Mouse (Mus musculus) midbrain, embryonic 12.5 days (tissue): ENCODE results near the gene Itsn1. TPM values are rescaled to one million over a fixed set of nuclear protein-coding genes. Genes with fewer than 3 reads are reported as not detected.

ENCODE experiments used
- ATAC-seq: fragments of 200-750 bp; cut with Nextera tagmentation; 2 replicates; pipeline ENCODE4 v1.8.0; 2017; ENCODE audit warnings: low read depth, moderate TSS enrichment, moderate library complexity; ENCODE audit not compliant: low FRiP score
- H3K27ac ChIP-seq: fragments of 300-500 bp; sonication (generic); replicated peaks from 2 replicates; pipeline ENCODE4 v1.5.1; 2016; ENCODE audit warnings: mild to moderate bottlenecking
- H3K27me3 ChIP-seq: fragments of 300-500 bp; sonication (generic); 2 replicates; pipeline ENCODE4 v1.6.1; 2016; ENCODE audit warnings: mild to moderate bottlenecking
- H3K36me3 ChIP-seq: fragments of 300-500 bp; sonication (generic); 2 replicates; pipeline ENCODE4 v1.6.1; 2016
- H3K4me1 ChIP-seq: fragments of 300-500 bp; sonication (generic); 2 replicates; pipeline ENCODE4 v1.6.1; 2016
- H3K4me2 ChIP-seq: fragments of 300-500 bp; sonication (generic); replicated peaks from 2 replicates; pipeline ENCODE4 v1.6.1; 2016; ENCODE audit warnings: mild to moderate bottlenecking, moderate library complexity
- H3K4me3 ChIP-seq: fragments of 300-500 bp; sonication (generic); 2 replicates; pipeline ENCODE4 v1.5.1; 2016; ENCODE audit warnings: mild to moderate bottlenecking
- H3K9ac ChIP-seq: fragments of 300-500 bp; sonication (generic); replicated peaks from 2 replicates; pipeline ENCODE4 v1.6.1; 2016; ENCODE audit warnings: mild to moderate bottlenecking, moderate library complexity
- H3K9me3 ChIP-seq: fragments of 300-500 bp; sonication (generic); 2 replicates; pipeline ENCODE4 v1.6.1; 2016; ENCODE audit warnings: mild to moderate bottlenecking
- WGBS: fragments of 180-500 bp; shearing (Covaris S2); methylation state at CpG from one replicate; pipeline ENCODE4 v1.1.7; 2016; 5-methylcytosine and 5-hydroxymethylcytosine counted together
- polyA plus RNA-seq: library from polyadenylated mRNA; unstranded; fragments of >200 nt; fragmentation: Nextera tagmentation; extraction: Ambion mirVana; gene quantifications from 2 replicates; pipeline ENCODE4 v1.2.1, GENCODE M21; 2016

Itsn1 gene
- polyA plus RNA-seq, 1 experiment from 2014 or later: 75.4 TPM

DNA sequence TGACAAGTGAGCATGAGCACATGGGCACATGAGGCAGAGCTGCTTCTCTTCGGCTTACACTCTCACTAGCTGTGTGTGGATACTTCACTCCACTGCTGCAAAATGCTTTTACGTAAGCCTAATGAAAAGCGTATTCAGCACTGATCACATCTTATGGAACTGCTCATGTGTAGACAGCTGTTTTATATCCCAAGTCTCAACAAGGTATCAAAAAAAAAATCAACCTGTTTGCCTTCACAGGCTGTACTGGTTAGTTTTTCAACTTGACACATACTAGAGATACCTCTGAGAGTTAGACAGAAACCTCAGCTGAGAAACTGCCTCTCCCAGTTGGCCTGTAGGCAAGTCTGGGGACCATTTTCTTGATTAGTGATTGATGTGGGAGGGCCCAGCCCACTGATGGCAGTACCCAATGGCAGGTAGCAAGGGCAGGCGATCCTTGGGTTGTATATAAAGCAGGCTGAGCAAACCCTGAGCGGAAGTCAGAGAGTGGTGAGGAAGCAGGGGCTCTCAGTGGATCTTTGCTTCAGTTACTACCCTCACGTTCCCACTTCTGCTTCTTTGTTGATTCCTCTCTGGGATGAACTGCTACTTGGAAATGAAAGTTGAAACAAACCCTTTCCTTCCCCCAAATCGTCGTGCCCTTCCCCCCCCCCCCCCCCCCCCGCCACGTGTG, 203.9 kb downstream of the Itsn1 start:
- no peak overlapping the region for H3K4me3 ChIP-seq
- H3K36me3 ChIP-seq: peaks cover 20% of the 10 kb centered on the region
- H3K9ac ChIP-seq: no peak overlapping the region
- WGBS: 60% methylated on average over 8 of the region's 10 CpGs
- H3K27me3 ChIP-seq: no peaks in the 10 kb centered on the region; the same call in 1 of the 2 replicates
- H3K9me3 ChIP-seq: no peaks in the 10 kb centered on the region
- peaks cover 13% of the 10 kb centered on the region for H3K4me1 ChIP-seq
- ATAC-seq: no peak
- H3K4me2 ChIP-seq: no peak overlapping the region
- no peak overlapping the region for H3K27ac ChIP-seq

DNA sequence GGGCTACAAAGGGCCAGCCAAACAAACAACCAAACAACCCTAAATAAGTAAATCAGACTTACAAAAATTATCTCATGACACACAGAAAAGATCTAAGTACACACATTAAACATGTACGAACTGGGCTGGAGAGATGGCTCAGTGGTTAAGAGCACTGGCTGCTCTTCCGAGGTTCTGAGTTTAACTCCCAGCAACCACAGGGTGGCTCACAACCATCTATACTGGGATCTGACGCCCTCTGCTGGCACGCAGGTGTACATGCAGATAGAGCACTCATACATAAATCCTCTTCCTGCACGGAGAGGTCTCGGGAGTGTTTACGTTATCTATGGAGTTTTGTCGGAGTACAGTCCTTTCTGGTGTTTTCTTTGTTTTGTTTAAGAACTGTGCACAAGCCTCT, 206.0 kb downstream of the Itsn1 start:
- Histone ChIP-seq H3K4me3 (no peak overlapping the region), H3K36me3 (0 out of 2 replicates have a peak, but pooled peaks cover under 1% of the 10 kb centered on the region), H3K27me3 (no peaks in the 10 kb centered on the region; the same call in 1 of the 2 replicates), H3K27ac (no peak overlapping the region), H3K9me3 (no peaks in the 10 kb centered on the region), H3K4me1 (peaks cover 9% of the 10 kb centered on the region), H3K4me2 (no peak overlapping the region), H3K9ac (no peak overlapping the region)
- WGBS: 37% methylated on average over 8 of the region's 8 CpGs
- no peak for ATAC-seq

- Histone ChIP-seq H3K27me3 (no peaks in the 10 kb centered on the region; the same call in 1 of the 2 replicates), H3K27ac (no peak overlapping the region), H3K4me2 (no peak overlapping the region), H3K4me3 (no peak overlapping the region), H3K36me3 (no peaks in the 10 kb centered on the region), H3K9me3 (no peaks in the 10 kb centered on the region), H3K9ac (no peak overlapping the region), H3K4me1 (peaks cover 2% of the 10 kb centered on the region)
- WGBS: 64% methylated on average over 8 of the region's 8 CpGs
- ATAC-seq: no peak
Observed at GRCm38 (mm10) chr16:91935726-91936125, 206.6 kb downstream of the Itsn1 start.

DNA sequence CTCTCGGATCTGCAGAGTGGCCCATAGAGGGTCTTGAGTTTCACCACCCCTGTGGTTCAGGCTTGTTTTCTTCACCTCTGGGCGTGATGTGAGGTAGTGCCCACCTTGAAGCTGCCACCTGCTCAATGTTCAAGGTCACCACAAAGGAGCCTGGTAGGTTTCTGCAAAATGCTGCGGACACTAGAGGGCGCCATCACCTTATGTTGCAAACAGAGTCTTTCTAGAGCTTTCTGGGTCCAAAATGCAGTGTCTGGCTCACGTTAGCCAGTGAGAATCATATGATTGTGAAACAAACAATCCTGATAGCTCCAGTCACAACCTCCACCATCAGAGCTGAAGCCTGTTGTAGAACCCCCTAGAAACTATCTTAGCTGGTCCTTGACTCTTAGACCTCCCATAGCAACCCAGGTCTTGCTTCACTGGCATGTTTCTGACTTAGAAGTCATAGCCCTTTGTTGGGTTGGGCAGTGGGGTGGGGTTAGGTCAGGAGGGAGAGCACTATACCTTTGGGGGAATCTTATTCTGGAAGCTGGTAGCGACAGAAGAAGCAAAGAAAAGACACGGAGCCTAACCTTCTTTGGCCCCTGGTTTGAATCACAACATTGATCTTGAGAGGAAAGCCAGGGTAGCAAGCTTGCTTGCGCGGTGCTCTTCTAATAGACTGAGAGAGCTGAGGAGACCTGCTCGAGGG, 207.4 kb downstream of the Itsn1 start:
- no peaks in the 10 kb centered on the region for H3K36me3 ChIP-seq
- H3K27ac ChIP-seq: no peak overlapping the region
- no peak overlapping the region for H3K9ac ChIP-seq
- ATAC-seq: no peak
- no peaks in the 10 kb centered on the region; the same call in 1 of the 2 replicates for H3K27me3 ChIP-seq
- H3K9me3 ChIP-seq: no peaks in the 10 kb centered on the region
- H3K4me1 ChIP-seq: no peaks in the 10 kb centered on the region
- 47% methylated on average over 10 of the region's 10 CpGs for WGBS
- H3K4me2 ChIP-seq: no peak overlapping the region
- no peak overlapping the region for H3K4me3 ChIP-seq

DNA sequence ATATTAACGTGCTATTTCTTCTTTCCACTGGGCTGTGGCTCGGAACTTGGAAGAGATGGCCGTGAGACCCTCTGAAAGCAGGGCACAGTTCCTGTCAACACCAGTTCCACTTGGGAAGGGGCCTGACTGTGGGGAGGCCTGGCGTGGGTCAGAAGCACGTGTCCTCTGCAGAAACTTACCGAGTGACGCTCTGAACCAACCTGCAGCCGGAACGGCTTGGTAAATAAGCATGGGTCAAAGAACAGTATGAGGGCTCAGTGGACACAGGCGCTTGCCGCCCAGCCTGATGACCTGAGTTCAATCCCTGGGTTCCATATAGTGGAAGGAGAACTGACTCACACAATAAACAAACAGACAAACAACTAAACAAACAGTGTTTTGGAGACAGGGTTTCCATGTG, 208.2 kb downstream of the Itsn1 start:
- Histone ChIP-seq H3K9me3 (no peaks in the 10 kb centered on the region), H3K36me3 (no peaks in the 10 kb centered on the region), H3K4me1 (no peaks in the 10 kb centered on the region), H3K4me2 (no peak overlapping the region), H3K9ac (no peak overlapping the region), H3K4me3 (no peak overlapping the region), H3K27me3 (no peaks in the 10 kb centered on the region; the same call in 1 of the 2 replicates), H3K27ac (no peak overlapping the region)
- WGBS: 94% methylated on average over 11 of the region's 11 CpGs
- ATAC-seq: no peak

GRCm38 (mm10) chr16:91938141-91938540, 209.1 kb downstream of the Itsn1 start:
- Histone ChIP-seq H3K9ac (no peak overlapping the region), H3K27me3 (no peaks in the 10 kb centered on the region; the same call in 1 of the 2 replicates), H3K4me1 (no peaks in the 10 kb centered on the region), H3K27ac (no peak overlapping the region), H3K36me3 (no peaks in the 10 kb centered on the region), H3K4me3 (no peak overlapping the region), H3K4me2 (no peak overlapping the region), H3K9me3 (no peaks in the 10 kb centered on the region)
- WGBS: 76% methylated on average over 5 of the region's 5 CpGs
- ATAC-seq: no peak

DNA sequence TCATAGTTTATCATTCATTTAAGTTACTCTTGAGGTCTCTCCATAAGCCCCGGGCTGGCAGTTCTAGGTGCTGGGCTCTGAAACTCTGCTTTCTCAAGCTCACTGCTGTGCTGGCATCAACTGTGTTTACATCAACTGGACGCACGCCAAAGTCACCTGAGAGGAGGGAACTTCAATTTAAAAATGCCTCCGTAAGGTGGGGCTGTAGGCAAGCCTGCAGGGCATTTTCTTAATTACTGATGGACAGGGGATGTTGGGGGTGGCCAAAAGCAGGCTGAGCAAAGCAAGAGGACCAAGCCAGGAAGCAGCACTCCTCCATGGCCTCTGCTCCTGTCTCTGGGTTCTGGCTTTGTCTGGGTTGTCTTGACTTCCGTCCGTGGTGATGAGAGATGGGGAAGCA, 211.6 kb downstream of the Itsn1 start:
- Histone ChIP-seq H3K9ac (no peak overlapping the region), H3K27ac (no peak overlapping the region), H3K9me3 (no peaks in the 10 kb centered on the region), H3K36me3 (no peaks in the 10 kb centered on the region), H3K27me3 (no peaks in the 10 kb centered on the region; the same call in 1 of the 2 replicates), H3K4me3 (no peak overlapping the region), H3K4me2 (no peak overlapping the region), H3K4me1 (no peaks in the 10 kb centered on the region)
- 79% methylated on average over 6 of the region's 6 CpGs for WGBS
- ATAC-seq: no peak

DNA sequence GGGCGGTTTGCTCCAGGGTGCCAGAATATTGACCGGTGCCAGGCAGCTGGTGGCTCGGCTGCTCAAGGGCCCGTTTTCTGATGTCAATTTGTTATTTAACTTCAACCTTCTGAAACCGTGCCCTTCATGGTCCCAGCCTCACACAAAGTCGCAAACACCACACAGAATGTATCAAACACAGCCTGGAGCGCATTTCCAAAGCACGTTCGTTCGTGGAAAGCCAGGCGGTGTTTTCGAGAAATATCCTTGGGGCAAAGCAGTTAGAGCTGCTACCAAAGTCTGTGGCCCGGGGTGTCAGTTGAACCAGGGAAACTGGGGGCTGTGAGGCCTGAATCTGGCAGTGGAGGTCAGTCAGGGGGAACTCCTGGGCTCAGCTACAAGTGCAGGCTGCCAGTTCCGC, 213.1 kb downstream of the Itsn1 start:
- Histone ChIP-seq H3K27me3 (no peaks in the 10 kb centered on the region; the same call in 1 of the 2 replicates), H3K36me3 (no peaks in the 10 kb centered on the region), H3K4me1 (peaks cover 4% of the 10 kb centered on the region)

GRCm38 (mm10) chr16:91946261-91946660, 217.2 kb downstream of the Itsn1 start:
- no peaks in the 10 kb centered on the region for H3K9me3 ChIP-seq
- no peak for ATAC-seq
- H3K27ac ChIP-seq: no peak overlapping the region
- no peaks in the 10 kb centered on the region for H3K36me3 ChIP-seq
- no peak overlapping the region for H3K4me2 ChIP-seq
- peaks cover 4% of the 10 kb centered on the region for H3K4me1 ChIP-seq
- H3K4me3 ChIP-seq: no peak overlapping the region
- H3K9ac ChIP-seq: no peak overlapping the region
- H3K27me3 ChIP-seq: no peaks in the 10 kb centered on the region
- 91% methylated on average over 10 of the region's 10 CpGs for WGBS

More for the DNA sequence above, 213.1 kb downstream of the Itsn1 start:
- ATAC-seq: no peak
- H3K4me3 ChIP-seq: no peak overlapping the region
- 93% methylated on average over 14 of the region's 14 CpGs for WGBS
- H3K9me3 ChIP-seq: no peaks in the 10 kb centered on the region
- no peak overlapping the region for H3K4me2 ChIP-seq
- no peak overlapping the region for H3K9ac ChIP-seq
- no peak overlapping the region for H3K27ac ChIP-seq

- H3K36me3 ChIP-seq: no peaks in the 10 kb centered on the region
- peaks cover 4% of the 10 kb centered on the region for H3K4me1 ChIP-seq
- no peak overlapping the region for H3K4me3 ChIP-seq
- no peaks in the 10 kb centered on the region for H3K9me3 ChIP-seq
- WGBS: 73% methylated on average over 11 of the region's 11 CpGs
- H3K9ac ChIP-seq: no peak overlapping the region
- H3K4me2 ChIP-seq: no peak overlapping the region
- no peaks in the 10 kb centered on the region for H3K27me3 ChIP-seq
- no peak overlapping the region for H3K27ac ChIP-seq
- ATAC-seq: no peak
Observed at GRCm38 (mm10) chr16:91947093-91947492, 218.0 kb downstream of the Itsn1 start.

GRCm38 (mm10) chr16:91953967-91954366, 224.9 kb downstream of the Itsn1 start:
- ATAC-seq: no peak
- 91% methylated on average over 4 of the region's 4 CpGs for WGBS
- Histone ChIP-seq H3K27me3 (no peaks in the 10 kb centered on the region), H3K36me3 (no peaks in the 10 kb centered on the region), H3K27ac (no peak overlapping the region), H3K9ac (no peak overlapping the region), H3K4me3 (no peak overlapping the region), H3K4me2 (no peak overlapping the region), H3K4me1 (no peaks in the 10 kb centered on the region), H3K9me3 (0 out of 2 replicates have a peak, but pooled peaks cover 6% of the 10 kb centered on the region)

GRCm38 (mm10) chr16:91954766-91955165, 225.7 kb downstream of the Itsn1 start:
- 0 out of 2 replicates have a peak, but pooled peaks cover 6% of the 10 kb centered on the region for H3K9me3 ChIP-seq
- 84% methylated on average over 8 of the region's 8 CpGs for WGBS
- H3K4me1 ChIP-seq: no peaks in the 10 kb centered on the region
- no peak overlapping the region for H3K9ac ChIP-seq
- no peak overlapping the region for H3K27ac ChIP-seq
- H3K27me3 ChIP-seq: no peaks in the 10 kb centered on the region
- no peak for ATAC-seq
- no peaks in the 10 kb centered on the region for H3K36me3 ChIP-seq
- no peak overlapping the region for H3K4me2 ChIP-seq
- no peak overlapping the region for H3K4me3 ChIP-seq
